Mouse (Mus musculus): ENCODE results near the gene Ccnjl.

DNA sequence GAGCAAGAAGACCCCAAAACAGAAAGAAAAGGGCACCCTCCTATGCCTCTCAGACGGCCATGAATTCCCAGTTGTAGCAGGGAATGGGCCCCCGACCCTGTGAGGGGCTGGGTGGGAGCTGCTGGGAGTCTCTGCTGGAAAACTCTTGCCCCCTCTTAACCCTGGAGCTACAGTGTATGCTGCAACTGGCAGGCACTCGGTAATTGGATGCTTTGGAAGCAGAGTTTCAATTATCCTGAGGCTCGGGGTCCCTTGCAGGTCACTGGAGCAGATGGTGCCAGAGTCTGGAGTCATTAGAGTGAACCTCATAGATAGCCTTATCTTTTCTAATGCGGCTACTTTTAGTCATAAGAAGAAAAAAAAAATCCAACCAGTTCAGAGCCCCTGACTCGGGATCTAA lies 11.3 kb downstream of the Ccnjl start:
- TF ChIP-seq CTCF (IDR thresholded peaks at IDR 0.05), result no peak
- no peak for TF ChIP-seq EP300 (IDR thresholded peaks at IDR 0.05)
